Mouse (Mus musculus) small intestine, adult 2 months (tissue): ENCODE data around the gene Rfwd3. TPM values are rescaled to one million over a fixed set of nuclear protein-coding genes. Genes with fewer than 3 reads are reported as not detected.
"Not testable (repeated sequence)": the region's sequence is repeated elsewhere in the genome, so short reads cannot be mapped to it uniquely, and the experiment has no call there.

Experiments used
- H3K27ac ChIP-seq: fragments of 200-500 bp; 2 replicates; pipeline ENCODE4 v1.5.1; 2012; ENCODE audit warnings: low read depth, low read length, control low read depth, inconsistent platforms; ENCODE audit not compliant: insufficient read depth
- H3K27me3 ChIP-seq: fragments of 200-500 bp; 2 replicates; pipeline ENCODE4 v1.6.1; 2012; ENCODE audit warnings: mild to moderate bottlenecking, moderate library complexity, low read length, inconsistent platforms; ENCODE audit not compliant: control insufficient read depth, insufficient read depth
- H3K36me3 ChIP-seq: fragments of 200-500 bp; 2 replicates; pipeline ENCODE4 v1.6.1; 2012; ENCODE audit warnings: mild to moderate bottlenecking, low read length, control low read depth, inconsistent platforms; ENCODE audit not compliant: control insufficient read depth, insufficient read depth
- H3K4me1 ChIP-seq: fragments of 200-500 bp; 2 replicates; pipeline ENCODE4 v1.6.1; 2012; ENCODE audit warnings: low read length, inconsistent platforms, mixed read lengths; ENCODE audit not compliant: control insufficient read depth, insufficient read depth, insufficient read length
- H3K4me3 ChIP-seq: fragments of 200-500 bp; 2 replicates; pipeline ENCODE4 v1.5.1; 2012; ENCODE audit warnings: low read depth, mild to moderate bottlenecking, control low read depth, inconsistent platforms, low read length, moderate library complexity
- CTCF ChIP-seq: fragments of 200-500 bp; IDR thresholded peaks from 2 replicates; pipeline ENCODE4 v1.5.1; 2012; ENCODE audit warnings: low read depth, mild to moderate bottlenecking, control low read depth, inconsistent platforms, low read length, moderate library complexity, mixed read lengths; ENCODE audit not compliant: insufficient replicate concordance, insufficient read length; ENCODE audit errors: extremely low read depth
- POLR2A ChIP-seq: fragments of 200-500 bp; IDR thresholded peaks from 2 replicates; pipeline ENCODE4 v1.6.1; 2012; ENCODE audit warnings: low read depth, mild to moderate bottlenecking, control low read depth, inconsistent platforms, low read length, moderate library complexity
- WGBS: fragments of 180-500 bp; shearing (Covaris S2); methylation state at CpG from one replicate; pipeline ENCODE4 v1.1.7; 2018; 5-methylcytosine and 5-hydroxymethylcytosine counted together
- polyA plus RNA-seq: library from polyadenylated mRNA; depleted of rRNA; stranded (reverse); fragments of >200 nt; gene quantifications from 2 replicates; pipeline ENCODE4 v1.2.3, GENCODE M21; 2012

Gene Rfwd3
- polyA plus RNA-seq, 1 experiment: 9.1 TPM

DNA sequence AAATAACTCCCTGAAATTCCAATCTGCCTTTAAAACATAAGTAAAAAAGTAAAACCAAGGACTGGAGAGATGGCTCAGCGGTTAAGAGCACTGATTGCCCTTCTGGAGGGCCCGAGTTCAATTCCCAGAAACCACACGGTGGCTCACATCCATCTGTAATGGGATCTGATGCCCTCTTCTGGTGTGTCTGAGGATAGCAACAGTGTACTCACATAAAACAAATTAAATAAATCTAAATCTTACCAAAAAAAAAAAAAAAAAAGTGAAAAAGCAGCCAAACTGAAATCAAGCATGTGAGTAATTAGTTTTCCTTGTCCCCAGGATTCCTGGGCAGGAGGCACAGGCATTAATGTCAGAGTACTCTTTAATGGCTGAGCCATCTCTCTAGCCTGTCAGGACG is 36.7 kb upstream of the Rfwd3 start:
- WGBS: 82% methylated on average over 4 of the region's 4 CpGs
- TF ChIP-seq POLR2A (no peak), CTCF (0 out of 2 replicates have a peak, but pooled peaks have one; percentile 13)
- H3K27me3 ChIP-seq: no peaks in the 10 kb centered on the region
- H3K4me1 ChIP-seq: no peaks in the 10 kb centered on the region
- H3K4me3 ChIP-seq: peak overlapping the region; percentile 29; the same call in 1 of the 2 replicates
- H3K36me3 ChIP-seq: peaks cover 15% of the 10 kb centered on the region
- no peak overlapping the region for H3K27ac ChIP-seq

DNA sequence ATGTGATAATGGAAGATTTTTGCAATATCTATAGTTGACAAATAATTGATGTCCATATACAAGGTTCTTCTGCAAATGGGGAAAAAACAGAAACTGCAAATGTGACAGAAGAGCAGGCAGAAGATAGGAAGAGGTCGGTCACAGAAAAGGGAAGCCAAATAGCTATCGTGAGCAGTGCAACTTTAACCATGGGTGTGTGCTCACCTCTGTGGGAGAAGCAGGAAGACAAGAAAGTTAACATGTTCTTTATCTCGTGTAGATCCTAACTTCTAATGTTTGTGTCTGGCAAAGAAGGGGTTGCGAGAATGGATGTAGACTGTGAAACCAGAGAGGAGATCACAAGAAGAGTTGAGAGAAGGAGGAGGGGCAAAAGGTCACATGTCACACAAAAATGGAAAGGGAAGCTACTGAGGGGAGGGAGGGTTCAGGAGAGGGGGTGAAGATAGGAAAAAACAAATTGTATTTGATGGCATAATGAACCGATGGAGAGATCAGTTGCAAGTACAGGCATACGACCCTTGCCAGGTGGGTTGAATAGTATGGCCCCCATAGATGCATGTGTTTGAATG is 25.3 kb upstream of the Rfwd3 start:
- Histone ChIP-seq H3K4me3 (no peak overlapping the region), H3K36me3 (peaks cover 37% of the 10 kb centered on the region), H3K27ac (no peak overlapping the region), H3K27me3 (no peaks in the 10 kb centered on the region), H3K4me1 (no peaks in the 10 kb centered on the region)
- WGBS: 80% methylated on average over 6 of the region's 6 CpGs
- no peak for TF ChIP-seq CTCF
- no peak for TF ChIP-seq POLR2A

DNA sequence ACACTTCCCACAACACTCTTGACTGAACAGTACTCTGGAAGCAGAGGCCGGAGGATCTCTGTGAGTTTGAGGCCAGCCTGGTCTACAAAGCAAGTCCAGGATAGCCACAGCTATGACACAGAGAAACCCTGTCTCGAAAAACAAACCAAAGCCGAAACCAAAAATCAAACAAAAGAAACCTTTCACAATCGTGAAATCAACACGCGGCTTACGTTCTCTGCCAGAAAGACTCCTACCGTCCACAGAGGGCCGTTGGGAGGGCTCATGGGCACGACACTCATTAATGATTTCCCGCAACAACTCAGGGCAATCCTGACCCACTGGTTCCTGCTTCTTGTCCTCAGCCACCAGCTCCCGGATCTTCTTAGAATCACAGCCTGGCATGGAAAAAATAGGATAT is 14.7 kb upstream of the Rfwd3 start:
- H3K27ac ChIP-seq: no peak overlapping the region
- no peak overlapping the region for H3K4me3 ChIP-seq
- WGBS: 87% methylated on average over 12 of the region's 12 CpGs

DNA sequence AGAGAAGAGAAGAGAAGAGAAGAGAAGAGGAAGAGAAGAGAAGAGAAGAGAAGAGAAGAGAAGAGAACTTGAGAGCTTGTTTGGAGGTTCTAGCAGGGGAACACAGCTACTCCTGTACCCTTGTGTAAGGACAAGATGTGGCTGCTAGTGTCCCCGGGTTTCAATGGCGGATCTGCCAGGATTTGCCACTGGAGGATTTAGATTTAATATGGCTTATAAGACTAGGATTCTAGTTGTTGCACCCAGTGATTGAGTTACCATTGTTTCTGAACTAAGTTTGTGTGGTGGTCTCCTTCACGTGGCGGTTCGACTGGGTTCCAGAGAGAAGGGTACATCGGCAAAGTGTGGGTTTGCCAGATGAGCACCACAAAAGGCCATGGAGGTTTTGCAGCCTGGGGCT is 13.9 kb upstream of the Rfwd3 start:
- H3K27ac ChIP-seq, H3K27me3 ChIP-seq, H3K4me1 ChIP-seq, H3K4me3 ChIP-seq: not testable (repeated sequence)
- H3K36me3 ChIP-seq: peaks cover 32% of the 10 kb centered on the region
- 93% methylated on average over 6 of the region's 6 CpGs for WGBS

More for the DNA sequence above, 14.7 kb upstream of the Rfwd3 start:
- Histone ChIP-seq H3K27me3 (no peaks in the 10 kb centered on the region), H3K4me1 (no peaks in the 10 kb centered on the region), H3K36me3 (peaks cover 39% of the 10 kb centered on the region)
- TF ChIP-seq CTCF (no peak), POLR2A (no peak)

DNA sequence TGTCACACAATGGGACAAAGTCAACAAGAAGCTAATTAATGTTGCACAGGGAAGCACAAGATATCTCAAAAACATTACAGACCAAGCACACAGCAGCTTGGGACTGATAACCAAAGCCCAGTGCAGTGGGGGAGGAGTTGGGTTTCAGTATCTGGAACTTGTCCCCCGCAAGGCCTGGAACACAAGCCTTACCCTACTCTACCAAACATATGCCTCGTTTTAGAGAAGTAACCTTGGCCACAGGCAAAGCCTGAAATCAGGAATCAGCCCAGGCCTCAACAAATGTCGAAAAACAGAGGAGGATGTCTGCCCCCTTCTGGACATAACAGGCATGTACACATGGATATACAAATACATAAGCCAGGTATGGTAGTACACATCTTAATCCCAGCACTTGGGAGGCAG is 12.7 kb upstream of the Rfwd3 start:
- 74% methylated on average over 3 of the region's 3 CpGs for WGBS
- no peaks in the 10 kb centered on the region for H3K27me3 ChIP-seq
- no peaks in the 10 kb centered on the region for H3K4me1 ChIP-seq
- TF ChIP-seq POLR2A: no peak
- TF ChIP-seq CTCF: no peak; the same call in 1 of the 2 replicates
- H3K27ac ChIP-seq: no peak overlapping the region
- H3K36me3 ChIP-seq: peaks cover 24% of the 10 kb centered on the region
- no peak overlapping the region for H3K4me3 ChIP-seq

DNA sequence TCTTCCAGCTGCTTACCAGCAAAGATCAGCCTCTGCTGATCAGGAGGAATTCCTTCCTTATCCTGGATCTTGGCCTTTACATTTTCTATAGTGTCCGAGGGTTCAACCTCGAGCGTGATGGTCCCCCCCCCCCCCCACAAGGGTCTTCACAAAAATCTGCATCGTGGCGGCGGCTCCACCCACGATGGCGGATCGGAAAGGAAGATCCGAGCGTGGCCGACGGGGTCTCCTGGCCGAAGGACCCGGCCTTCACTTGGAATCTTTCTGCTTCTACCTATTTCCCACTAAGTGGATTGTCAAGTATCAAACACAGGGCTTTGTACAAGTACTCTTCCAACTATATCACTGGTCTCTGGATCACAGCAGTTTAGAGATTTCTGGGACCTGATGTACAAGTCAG is 10.0 kb upstream of the Rfwd3 start:
- H3K4me1 ChIP-seq: not testable (repeated sequence)
- WGBS: 90% methylated on average over 15 of the region's 15 CpGs

DNA sequence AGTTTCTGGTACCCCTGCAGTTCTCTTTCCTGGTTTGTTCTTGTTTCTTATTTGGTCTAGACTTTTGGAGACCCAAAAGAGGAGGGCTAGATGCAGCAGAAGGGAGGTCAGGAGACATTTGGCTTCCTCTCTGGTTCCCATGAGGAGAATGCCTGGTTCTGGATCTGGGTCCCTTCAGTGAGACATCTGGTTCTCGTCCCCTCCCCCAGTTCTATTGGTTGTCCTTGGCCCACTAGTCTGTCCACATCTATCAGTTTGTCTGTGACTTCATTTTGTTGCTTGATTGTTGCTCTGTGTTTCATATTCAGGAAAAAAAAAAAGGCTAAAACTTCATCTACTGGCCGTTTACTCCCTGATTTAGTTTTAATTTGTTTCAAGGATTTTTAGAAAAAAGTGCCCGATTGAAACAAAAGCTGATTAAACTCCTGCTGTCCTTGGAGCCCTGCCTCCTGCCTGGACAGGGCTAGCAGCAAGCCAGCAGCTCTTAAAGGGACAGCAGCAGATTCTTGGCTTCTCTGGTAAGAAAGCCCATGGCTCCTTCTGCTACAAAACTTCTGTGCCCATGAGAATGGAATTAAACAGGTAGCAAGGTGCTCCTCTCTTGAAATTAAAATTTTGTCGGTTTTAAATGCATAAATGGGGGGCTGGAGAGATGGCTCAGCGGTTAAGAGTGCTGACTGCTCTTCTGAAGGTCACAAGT is 5.2 kb upstream of the Rfwd3 start:
- Histone ChIP-seq H3K4me3 (no peak overlapping the region), H3K36me3 (no peaks in the 10 kb centered on the region), H3K27ac (no peak overlapping the region), H3K4me1 (no peaks in the 10 kb centered on the region), H3K27me3 (no peaks in the 10 kb centered on the region)
- WGBS: 35% methylated on average over 5 of the region's 5 CpGs
- no peak for TF ChIP-seq CTCF

More for the DNA sequence above, 10.0 kb upstream of the Rfwd3 start:
- not testable (repeated sequence) for H3K4me3 ChIP-seq, H3K27ac ChIP-seq, H3K27me3 ChIP-seq
- peaks cover 15% of the 10 kb centered on the region for H3K36me3 ChIP-seq
